ENCODE assay signal across 16 mouse cellular contexts in genomic region chr3:72685937-72686336, GRCm38 (mm10).
"Had no signal": no experiment of that assay in that cellular context is flagged by ENCODE, and none has a peak within 500 bp of the region (broad histone marks: within the 10 kb centered on the region; RNA-seq: fewer than 3 reads in every experiment).

No protein-coding gene starts in this region.

- H3K4me1 ChIP-seq: limb, embryonic 15.5 days; liver, embryonic 12.5 days; neural tube, embryonic 15.5 days had no signal

- H3K4me3 ChIP-seq: limb, embryonic 15.5 days; liver, embryonic 12.5 days; myocyte; neural tube, embryonic 15.5 days had no signal

- H3K9me3 ChIP-seq: limb, embryonic 15.5 days; liver, embryonic 12.5 days; neural tube, embryonic 15.5 days had no signal

- ATAC-seq: liver, embryonic 12.5 days had no signal

- H3K27ac ChIP-seq: kidney, postnatal 0 days; limb, embryonic 15.5 days; liver, embryonic 12.5 days; neural tube, embryonic 15.5 days had no signal

- H3K27me3 ChIP-seq: limb, embryonic 15.5 days; liver, embryonic 12.5 days; neural tube, embryonic 15.5 days had no signal

- H3K9ac ChIP-seq: limb, embryonic 15.5 days; liver, embryonic 12.5 days; lung, embryonic 14.5 days; neural tube, embryonic 15.5 days had no signal

- H3K36me3 ChIP-seq: limb, embryonic 15.5 days; liver, embryonic 12.5 days; neural tube, embryonic 15.5 days had no signal

- H3K4me2 ChIP-seq: limb, embryonic 15.5 days; liver, embryonic 12.5 days; lung, embryonic 14.5 days; midbrain, embryonic 11.5 days; neural tube, embryonic 15.5 days had no signal

- DNase-seq: kidney, postnatal 36 days; layer of hippocampus, adult 9-11 months; layer of hippocampus, postnatal 36 days; lung, embryonic 14.5 days; lung, postnatal 10 days; lung, postnatal 4 days; right cerebral cortex, postnatal 4 days; spleen, adult 18-20 months; thymus, adult 18-20 months; thymus, postnatal 14 days had no signal
